Mouse (Mus musculus): ENCODE measurements around the gene Gm11077. TPM values are rescaled to one million over a fixed set of nuclear protein-coding genes. Genes with fewer than 3 reads are reported as not detected.

Gm11077 gene
- total RNA-seq, 4 experiments from 2014 or later: not detected

GRCm38 (mm10) chr6:140747591-140747990, 18.5 kb downstream of the Gm11077 start:
- no peak for DNase-seq (ENCODE audit: low spot score)

- DNase-seq (ENCODE audit: low spot score): no peak
Observed at GRCm38 (mm10) chr6:140750371-140751080, 21.4 kb downstream of the Gm11077 start.

- DNase-seq (ENCODE audit: low spot score): peak; percentile 42
Observed at GRCm38 (mm10) chr6:140766365-140766764, 37.3 kb downstream of the Gm11077 start.

- no peak for DNase-seq (ENCODE audit: low spot score)
Observed at GRCm38 (mm10) chr6:140767237-140767636, 38.2 kb downstream of the Gm11077 start.

- DNase-seq (ENCODE audit: low spot score): no peak
Observed at GRCm38 (mm10) chr6:140768180-140768579, 39.1 kb downstream of the Gm11077 start.

GRCm38 (mm10) chr6:140768859-140769640, 40.0 kb downstream of the Gm11077 start:
- no peak for DNase-seq (ENCODE audit: low spot score)

GRCm38 (mm10) chr6:140776274-140776673, 47.2 kb downstream of the Gm11077 start:
- no peak for DNase-seq (ENCODE audit: low spot score)

GRCm38 (mm10) chr6:140782524-140782923, 53.4 kb downstream of the Gm11077 start:
- DNase-seq (ENCODE audit: low spot score): no peak

- no peak for DNase-seq (ENCODE audit: low spot score)
Observed at GRCm38 (mm10) chr6:140786058-140786457, 57.0 kb downstream of the Gm11077 start.

- DNase-seq (ENCODE audit: low spot score): no peak
Observed at GRCm38 (mm10) chr6:140789850-140790249, 60.8 kb downstream of the Gm11077 start.

- DNase-seq (ENCODE audit: low spot score): no peak
Observed at GRCm38 (mm10) chr6:140793676-140794262, 64.7 kb downstream of the Gm11077 start.

GRCm38 (mm10) chr6:140798841-140799240, 69.8 kb downstream of the Gm11077 start:
- no peak for DNase-seq (ENCODE audit: low spot score)

- DNase-seq (ENCODE audit: low spot score): no peak
Observed at GRCm38 (mm10) chr6:140799435-140800040, 70.5 kb downstream of the Gm11077 start.

GRCm38 (mm10) chr6:140800587-140800986, 71.5 kb downstream of the Gm11077 start:
- DNase-seq (ENCODE audit: low spot score): no peak

Other genes with a start within 250 kb of the Gm11077 start
- 10 to 100 TPM; 32.8 to 40.1 (median 34.9) TPM for gene Aebp2, start 106.6 kb upstream of the Gm11077 start, total RNA-seq (2022)

Measured in heart, adult 8-10 months (tissue).